Mouse (Mus musculus) cerebellum, postnatal 36 days (tissue): ENCODE results near the gene Esrrb.
A peak's percentile ranks its signal among the peaks of the same experiment; 100 is the strongest.

Source experiments
- DNase-seq, 2 experiments: peaks; one replicate each; pipeline ENCODE4 v3.0.0; 2021 to 2022; ENCODE audit warnings: mixed read lengths in 2 of 2

Esrrb gene

DNA sequence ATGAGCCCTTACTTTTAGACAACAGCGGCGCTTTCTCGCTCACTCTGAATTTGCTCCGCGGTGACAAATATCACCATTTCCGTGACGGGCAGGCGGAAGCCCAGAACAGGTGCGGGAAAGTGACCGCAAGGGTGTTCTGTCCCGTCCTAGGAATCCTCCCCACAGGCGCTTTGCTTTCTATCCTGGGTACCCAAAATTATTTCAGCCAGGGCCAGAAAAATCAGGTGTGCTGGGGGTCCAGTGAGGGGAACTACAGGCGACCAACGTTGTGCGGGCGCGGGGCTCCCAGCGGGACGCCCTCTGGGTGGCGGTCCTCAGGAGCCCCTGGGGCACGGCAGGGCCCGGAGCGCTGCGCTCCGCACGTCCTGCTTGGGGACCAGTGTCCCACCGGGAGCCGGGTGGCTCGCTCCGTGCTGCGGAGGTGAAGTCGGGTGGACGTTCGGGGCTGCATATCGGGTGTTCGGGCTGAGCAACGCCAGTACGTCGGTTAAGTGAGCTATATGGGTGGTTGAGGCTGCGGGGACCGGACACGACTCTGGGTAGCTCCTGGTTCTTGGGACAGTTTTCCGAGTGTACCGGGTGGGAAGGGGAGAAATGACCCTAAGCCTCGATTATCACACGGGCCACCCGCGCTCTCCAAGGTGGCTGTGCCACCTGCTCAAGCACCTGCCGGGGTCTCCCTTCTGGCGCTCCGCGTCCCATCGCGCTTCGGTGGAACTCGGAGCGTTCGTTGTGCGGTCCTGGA is 61.4 kb downstream of the Esrrb start:
- DNase-seq, result peak in 1 of 2 experiments; percentile 17

DNA sequence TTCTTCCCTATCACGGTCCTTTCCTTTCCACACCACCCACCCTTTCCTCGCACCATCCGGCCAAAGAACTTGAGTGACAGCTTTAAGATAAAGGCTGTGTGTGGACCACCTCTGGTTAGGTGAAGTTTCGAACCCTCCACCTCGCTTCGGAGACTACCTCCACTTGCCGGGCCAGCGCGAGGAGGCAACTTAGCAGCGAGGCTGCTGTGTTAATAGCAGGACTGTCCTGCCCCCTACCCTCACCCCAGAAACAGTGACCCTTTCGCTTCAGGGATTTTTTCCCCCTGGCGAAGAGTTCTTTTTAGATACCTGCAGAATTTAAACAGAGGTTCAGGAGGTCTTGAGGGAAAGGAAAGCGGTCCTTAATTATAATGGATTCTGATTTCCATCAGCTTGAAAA is 62.2 kb downstream of the Esrrb start:
- no peak for DNase-seq

DNA sequence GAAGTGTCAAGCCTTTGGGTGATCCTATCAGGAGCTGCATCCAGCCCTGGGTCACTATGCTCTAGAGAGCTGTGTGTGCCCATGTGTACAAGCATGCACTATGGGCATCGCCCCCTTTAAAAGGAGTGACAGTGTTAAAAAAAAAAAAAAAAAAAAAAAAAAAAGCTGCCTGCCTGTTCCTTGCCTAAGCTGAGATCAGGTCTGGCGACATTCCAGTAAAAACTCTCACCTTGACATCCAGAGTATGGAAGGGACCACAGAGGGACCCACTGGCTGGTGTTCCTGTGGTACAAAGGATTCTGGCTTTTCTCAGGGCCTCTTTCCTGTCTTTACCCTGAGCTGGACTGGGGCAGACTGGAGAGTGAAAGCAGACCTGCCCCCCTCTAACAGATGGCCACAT is 66.7 kb downstream of the Esrrb start:
- no peak for DNase-seq

DNA sequence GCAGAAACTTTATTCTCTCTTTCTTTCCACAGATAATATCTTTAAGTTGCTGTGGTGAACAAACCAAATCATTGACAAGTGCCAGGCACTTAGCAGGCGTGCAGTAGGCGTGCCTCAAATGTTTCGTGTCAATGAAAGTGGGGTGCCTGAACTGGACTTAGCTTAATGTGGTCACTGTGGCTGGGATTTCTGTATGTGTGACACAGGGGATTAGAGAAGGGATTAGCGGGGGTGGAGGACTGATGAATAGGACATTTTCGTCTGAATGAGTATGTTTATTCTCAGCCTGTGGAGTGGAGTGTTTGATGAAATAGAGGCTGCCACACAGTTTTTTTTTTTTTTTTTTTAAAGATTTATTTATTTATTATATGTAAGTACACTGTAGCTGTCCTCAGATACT is 70.8 kb downstream of the Esrrb start:
- no peak for DNase-seq

DNA sequence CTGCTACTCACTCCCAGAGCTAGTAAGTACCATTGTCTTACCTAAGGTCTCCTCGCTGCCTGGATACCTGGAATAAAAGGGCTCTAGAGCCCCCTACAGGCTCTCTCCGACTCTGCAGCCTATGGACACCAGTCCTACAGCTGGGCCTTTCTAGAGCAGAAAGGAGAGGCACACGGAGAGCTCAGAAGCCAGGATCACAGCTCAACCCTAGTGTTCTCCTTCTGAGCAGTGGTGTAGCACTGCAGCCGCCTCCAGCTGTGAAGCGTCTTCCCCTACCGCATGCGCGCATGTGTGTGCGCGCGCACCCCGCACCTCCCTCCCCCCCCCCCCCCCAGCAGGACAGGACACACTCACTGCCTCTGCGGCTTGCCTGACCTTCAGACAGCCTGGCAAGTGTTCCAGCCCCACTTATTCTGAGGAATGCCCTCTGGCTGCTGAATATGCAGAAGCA is 72.5 kb downstream of the Esrrb start:
- DNase-seq, result peak; percentile 77 to 79

DNA sequence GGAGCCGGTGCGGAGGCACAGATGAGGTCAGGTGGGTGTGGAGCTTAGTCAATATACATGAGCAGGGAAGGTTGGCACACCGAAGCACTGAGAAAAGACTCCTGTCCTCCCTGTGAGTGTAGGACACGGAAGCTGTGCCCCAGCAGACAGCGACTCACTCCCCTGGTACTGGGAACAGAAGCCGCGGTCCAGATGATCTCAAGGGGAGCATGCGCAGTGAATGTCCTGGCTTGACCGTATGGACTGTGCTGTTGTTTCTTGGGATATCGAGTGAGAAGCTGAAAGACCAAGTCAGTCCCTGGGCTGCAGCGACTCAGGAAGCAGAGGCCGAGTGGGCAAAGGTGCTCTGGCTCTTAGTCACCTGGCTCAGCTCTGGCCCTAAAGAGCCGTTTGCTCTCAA is 74.7 kb downstream of the Esrrb start:
- no peak for DNase-seq

DNA sequence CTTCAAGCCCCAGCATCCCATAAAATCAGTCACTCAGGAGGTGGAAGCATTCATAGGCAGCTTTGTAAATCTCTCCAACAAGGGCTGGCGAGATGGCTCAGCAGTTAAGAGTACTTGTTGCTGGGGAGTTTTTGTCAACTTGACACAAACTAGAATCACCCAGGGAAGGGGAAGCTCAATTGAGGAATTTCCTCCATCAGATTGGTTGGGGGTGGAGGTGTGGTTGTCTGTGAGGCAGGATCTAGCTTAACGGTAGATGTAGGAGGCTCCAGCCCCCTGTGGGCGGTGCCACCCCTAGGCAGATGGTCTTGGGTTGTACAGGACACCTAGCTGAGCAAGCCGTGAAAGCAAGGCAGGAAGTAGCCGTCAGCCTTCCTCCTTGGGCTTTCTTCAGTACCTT is 89.9 kb downstream of the Esrrb start:
- no peak for DNase-seq

DNA sequence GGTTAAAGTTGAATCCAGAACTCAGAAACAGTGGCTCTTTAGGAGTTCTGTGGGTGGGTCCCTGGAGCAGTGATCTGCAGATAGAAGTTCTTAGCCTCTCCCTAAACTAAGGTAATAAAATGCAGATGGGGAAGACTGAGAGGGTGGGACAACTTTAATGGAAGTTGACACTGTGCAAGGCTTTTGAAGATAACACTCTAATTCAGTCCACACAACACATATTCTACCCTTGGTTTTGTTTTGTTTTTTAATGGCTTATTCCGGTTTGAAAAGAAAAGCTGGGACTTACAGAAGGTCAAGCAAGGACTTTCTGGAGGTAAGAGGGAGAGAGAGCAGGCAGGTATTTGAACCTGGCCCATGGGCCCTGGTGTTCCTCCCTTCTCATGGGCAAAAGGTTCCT is 94.1 kb downstream of the Esrrb start:
- DNase-seq, result no peak

DNA sequence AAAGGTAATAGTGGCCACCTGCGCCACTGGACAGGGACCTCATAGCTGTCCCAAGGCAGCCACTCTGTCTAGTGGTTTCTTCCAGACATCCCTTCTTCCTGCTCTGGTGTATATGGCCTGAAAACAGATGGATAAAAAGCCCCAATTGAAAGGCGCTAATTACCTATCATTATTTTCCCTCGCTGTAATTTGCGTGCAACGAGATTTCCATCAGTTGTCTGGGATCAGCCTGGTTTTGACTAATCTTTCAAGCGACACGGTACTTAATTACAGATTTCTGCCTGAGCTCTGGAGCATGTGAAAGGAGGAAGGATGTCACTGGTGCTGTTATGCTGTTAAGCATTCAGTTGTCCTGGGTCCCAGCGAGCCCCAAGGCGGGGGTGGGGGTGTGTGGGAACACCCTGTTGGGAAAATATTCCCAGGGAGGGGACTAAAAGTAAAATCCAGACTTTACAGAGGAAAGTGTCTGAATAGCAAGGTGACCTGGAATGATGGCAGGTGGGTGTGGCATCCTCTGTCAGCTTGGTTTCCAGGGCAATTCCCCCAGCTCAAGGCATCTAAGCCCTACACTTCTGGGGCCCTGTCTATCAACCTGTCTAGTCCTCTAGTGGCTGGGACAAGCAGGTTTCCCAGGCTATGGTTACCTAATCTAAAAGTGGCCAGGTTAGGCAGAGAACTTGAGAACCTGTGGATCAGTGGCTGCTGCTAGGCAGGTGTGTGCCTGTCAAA is 102.0 kb downstream of the Esrrb start:
- DNase-seq, result no peak

DNA sequence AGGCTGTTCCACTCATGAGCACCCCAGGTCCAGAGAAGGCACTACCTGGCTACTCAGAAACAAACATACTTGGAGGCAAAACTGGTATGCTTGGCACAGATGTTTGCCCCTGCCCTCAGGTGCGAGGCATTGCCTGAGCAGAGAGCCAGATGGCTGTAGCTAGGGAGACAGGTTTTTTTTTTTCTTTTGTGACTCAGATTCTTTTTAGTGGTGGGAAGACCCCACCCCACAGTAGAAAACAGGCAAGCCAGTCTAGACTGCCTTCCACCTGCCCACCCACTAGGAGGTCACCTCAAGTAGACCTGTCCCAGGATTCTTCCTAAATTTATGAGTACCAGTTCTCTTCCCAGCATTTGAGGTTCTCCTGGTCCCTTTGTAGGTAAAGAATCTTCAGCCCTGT is 103.5 kb downstream of the Esrrb start:
- DNase-seq, result no peak

DNA sequence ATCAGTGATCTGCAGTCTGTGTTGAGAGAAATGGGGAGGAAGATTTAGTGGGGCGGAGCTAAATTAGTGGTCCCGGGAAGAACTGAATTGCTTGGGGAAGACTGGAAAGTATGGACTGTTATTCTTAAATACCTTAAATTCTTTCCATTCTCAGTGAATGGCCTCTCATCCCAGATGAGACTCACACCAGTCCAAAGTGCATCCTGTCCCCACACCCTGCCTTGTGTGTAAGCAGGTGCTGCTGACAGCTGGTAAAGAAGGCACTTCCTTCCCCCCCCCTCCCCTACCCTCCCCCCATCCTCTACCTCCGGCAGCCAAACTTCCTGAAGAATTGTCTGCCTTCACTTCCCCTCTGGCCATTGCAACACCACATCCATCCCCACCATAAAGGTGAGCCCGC is 105.3 kb downstream of the Esrrb start:
- no peak for DNase-seq

DNA sequence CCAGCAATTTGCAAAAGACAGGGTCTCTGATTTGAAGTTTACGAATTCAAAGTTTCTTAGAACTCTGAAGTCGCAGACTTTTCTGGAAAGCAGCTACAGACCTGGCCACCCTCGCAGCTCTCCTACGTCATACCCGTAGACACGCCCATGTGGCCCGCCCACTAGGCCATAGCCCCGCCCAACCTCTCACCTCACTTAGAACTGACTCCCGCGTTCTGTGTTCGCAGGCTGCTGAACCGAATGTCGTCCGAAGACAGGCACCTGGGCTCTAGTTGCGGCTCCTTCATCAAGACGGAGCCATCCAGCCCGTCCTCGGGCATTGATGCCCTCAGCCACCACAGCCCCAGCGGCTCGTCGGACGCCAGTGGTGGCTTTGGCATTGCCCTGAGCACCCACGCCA is 109.0 kb downstream of the Esrrb start:
- no peak for DNase-seq

DNA sequence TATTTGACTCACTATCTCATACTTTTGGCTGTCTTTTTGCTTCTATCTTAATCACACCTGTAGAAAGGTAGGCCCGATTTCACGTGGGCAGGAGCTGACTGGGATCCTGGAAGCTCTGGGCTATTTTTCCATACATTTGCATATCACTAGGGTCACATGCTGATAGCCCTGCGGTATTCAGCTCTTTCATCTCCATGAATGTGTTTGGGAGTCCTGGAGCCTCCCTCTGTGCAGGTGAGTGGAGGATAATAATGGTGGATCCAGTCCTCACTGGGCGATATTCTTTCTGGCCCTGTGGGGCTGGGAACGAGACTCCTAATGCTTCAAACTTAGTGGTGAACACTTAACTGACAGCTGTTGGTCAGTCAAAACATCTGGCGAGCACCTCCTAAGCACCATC is 110.0 kb downstream of the Esrrb start:
- no peak for DNase-seq

DNA sequence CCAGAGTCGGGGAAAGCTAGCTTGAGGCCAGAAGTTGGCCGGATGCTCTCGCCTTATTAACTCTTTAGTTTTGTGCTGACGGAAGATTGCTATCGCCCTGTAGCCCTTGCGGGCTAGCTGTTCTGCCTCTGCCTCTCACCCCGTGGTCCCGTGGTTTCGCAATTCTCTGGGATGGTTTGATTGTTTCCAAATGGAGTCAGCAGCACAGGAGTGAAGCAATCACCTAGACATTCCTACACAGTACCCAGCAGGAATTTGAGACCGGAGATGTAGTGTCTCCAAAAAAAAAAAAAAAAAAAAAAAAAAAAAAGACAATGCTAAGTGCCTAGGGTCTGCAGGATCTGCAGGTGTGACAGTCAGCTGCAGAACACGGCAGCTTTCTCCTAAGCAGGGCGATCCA is 112.7 kb downstream of the Esrrb start:
- DNase-seq, result no peak

DNA sequence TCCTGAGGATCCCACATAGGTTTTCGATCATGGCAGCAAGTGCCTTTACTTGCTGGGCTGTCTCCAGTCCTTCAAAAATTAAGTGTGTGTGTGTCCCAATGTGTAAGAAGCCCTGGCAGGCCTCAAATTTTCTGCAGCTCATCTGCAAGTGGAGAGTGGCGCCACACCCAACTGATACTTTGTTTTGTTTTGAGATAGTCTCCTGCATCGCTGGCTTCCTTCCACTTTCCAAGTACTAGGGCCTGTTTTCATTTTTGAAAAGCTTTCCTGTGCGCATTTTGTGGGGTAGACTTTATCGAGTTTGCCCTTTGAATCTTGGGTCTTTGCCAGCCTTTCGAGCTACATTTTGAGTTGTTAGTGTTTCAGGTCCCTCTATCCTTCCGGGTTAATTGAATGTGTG is 115.1 kb downstream of the Esrrb start:
- no peak for DNase-seq

DNA sequence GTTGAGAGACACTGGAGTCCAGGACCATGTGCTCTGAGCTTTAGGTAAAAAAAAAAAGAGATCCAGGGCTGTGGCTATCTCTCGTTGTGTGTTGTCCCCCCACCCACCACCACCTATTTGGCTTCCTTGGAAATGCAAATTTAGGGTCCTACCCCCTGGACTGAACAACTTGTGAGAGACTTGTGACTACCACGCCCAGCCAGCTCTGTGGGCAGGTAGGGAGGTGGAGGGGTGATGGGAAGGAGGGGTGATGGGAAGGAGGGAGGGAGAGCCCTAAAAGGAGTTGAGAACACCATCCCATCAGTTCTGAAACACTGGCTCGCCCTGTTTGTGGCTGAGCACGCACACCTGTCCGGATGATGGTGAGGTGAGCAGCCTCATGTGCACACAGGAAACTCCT is 118.0 kb downstream of the Esrrb start:
- no peak for DNase-seq

DNA sequence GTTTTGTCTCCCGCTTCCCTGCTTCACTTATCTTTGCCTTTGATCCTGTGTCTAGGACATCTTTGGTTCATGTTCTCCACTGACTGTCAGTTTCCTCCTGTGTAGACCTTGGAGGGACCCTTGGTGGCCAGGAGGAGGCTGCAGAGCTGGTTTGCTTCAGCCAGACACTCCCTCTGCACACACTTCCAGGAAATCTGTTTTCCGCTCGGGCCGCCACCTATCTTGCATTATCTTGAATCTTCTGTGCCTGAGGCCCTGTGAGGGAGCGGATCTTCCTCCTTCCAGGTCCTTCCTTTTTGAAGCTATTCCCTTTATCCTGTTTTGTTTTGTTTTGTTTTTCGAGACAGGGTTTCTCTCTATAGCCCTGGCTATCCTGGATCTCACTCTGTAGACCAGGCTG is 121.1 kb downstream of the Esrrb start:
- no peak for DNase-seq

DNA sequence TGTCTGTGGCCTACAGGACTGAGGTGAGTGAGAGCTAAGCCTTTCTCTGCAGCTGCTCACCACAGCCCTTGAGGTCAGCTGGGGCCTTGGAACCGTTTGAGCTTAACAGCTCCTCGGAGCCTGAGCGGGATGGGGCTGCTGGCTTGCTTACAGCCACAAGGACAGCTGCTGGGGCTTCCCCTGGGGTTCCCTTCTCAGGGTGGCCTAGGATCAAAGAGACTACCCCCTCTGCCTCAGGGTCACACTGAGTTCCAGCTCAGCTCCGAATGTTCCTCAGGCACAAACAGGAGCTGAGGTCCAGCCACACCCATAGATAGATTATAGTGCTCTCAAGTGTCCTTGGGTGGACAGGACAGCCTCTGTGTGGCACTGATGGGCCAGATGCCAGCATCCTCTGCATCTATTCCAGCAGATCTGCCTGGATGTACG is 122.5 kb downstream of the Esrrb start:
- no peak for DNase-seq

DNA sequence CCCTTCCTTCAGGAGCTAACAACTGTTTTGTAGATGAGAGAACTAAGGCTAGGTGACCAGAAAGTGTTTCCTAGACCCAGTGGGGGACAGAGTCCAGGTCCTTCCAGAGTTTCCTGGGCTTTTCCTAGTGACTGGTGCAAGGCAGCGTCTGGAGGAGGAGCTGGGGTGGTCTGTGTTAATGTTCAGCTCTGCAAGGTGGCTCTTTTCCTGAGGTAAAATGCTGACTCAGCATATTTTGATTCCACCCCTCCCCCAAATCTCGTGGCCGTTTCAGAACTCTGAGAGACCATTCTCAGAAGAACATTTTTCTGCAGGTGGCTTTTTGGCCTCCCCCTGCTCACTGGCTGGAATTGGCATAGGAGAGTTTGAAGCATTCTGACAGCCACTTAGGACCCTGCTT is 127.1 kb downstream of the Esrrb start:
- no peak for DNase-seq

DNA sequence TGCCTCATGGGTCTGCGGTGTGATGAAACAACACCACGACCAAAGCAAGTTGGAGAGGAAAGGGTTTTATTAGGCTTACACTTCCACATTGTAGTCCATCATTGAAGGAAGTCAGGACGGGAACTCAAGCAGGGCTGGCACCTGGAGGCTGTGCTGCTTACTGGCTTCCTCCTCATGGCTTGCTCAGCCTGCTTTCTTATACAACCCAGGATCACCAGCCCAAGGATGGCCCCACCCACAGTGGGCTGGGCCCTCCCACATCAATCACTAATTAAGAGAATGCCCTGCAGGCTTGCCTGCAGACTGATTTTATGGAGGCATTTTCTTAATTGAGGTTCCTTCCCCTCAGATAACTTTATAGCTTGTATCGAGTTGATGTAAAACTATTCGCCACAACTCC is 129.1 kb downstream of the Esrrb start:
- DNase-seq, result no peak

DNA sequence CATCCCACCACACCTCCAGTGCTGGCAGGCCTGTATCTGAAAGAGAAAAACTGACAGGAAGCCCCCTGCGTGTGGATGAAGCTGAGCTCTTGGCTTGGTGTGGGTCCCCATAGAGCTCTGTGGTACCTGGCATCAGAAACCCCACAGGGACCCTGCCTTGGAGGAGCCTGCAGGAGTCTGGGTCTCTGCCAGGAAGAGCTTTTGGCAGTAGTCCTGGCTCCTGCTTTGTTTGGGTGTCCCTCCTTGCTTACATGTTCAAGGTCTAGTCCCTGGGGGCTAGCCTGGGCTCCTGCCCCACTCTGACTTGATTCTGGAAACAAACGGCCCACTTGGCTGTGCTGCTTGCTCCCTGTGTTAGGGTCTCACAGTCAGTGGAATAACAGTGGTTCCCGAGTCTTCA is 130.6 kb downstream of the Esrrb start:
- peak in 1 of 2 experiments; percentile 4 for DNase-seq

DNA sequence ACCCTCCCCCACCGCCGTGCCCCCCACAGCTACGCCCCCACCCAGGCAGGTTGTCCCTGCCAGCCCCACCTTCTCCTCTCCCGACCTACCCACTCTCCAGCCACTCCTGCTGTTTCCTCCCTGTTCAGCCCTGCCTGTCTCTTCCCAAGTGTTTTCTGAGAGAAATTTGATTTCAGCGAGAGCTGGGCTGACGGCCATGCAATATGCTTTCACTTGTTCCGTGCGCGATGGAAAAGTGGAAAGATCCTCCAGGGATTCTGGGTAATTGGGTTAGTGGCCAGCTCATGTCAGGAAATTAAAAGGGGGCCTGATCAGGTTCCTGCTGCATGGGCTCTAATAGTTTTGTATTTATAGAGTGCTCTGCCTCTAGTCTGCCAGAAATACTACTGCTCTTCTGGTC is 131.9 kb downstream of the Esrrb start:
- DNase-seq, result no peak

DNA sequence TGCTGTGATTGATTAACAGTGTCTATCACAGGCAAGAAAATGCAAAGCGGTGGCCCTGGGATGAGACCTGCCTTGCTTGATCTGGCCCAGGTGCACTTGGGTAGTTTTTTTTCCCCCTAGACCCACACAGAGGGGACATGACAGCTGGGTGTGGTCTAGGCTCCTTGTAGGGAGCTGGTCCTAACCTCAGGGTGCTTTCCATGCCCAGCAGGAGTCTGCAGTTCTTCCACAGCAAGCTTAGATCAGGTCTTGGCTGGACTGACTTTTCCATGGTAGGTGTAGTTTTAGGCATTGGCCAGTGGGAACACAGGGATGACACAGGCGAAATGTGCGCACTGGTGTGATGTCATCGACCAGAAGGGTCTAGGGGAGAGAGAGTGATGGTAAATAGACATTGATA is 136.2 kb downstream of the Esrrb start:
- no peak for DNase-seq

DNA sequence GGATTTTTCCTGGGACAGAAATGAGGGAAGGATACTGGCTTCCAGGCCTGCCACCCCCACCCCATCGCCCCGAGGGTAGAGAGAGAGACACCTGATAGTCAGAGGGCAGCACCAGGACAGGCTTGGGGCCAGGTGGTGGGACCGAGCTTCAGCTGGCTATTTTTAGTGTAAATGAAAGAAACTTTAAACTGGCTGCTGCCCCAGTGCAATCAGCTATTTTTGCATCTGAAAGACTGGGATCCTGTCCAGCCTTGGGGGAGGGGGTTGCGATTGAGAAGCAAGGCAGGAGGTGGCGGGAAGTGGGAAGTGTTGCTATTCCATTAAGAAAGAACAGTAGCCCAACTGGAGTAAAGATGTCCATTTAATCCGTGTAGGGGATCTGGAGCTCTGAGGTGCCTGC is 137.8 kb downstream of the Esrrb start:
- DNase-seq, result peak in 1 of 2 experiments; percentile 14

DNA sequence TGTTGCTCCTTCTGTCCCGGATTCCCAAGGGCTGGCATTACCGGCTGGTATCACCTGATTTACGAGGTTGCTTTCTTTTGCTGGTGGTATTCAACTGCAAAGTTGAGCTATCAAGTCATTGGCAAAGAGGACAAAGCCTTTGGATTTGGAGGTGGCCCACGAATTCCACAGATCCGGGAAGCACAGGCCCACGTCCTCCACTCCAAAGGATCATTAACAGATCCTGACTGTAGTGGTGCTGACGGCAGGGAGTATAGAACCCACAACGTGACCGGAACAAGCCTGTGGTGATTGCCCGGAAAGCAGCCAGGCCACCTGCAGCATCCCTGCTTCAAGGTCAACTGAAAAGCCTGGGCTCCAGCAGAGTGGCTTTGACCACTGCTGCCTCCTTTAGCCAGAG is 140.8 kb downstream of the Esrrb start:
- DNase-seq, result no peak
